Mouse (Mus musculus) cerebellum, adult 18-20 months (tissue): ENCODE data around the gene Wdr61.
A peak's percentile ranks its signal among the peaks of the same experiment; 100 is the strongest.
"Not testable (repeated sequence)": the region's sequence is repeated elsewhere in the genome, so short reads cannot be mapped to it uniquely, and the experiment has no call there.

Experiments
- DNase-seq, 2 experiments: peaks; one replicate each; pipeline ENCODE4 v3.0.0; 2021

Gene Wdr61

GRCm38 (mm10) chr9:54722596-54722995 lies 11.7 kb downstream of the Wdr61 start:
- no peak for DNase-seq

GRCm38 (mm10) chr9:54722156-54722555 lies 12.2 kb downstream of the Wdr61 start:
- no peak for DNase-seq

- no peak for DNase-seq
Measured at GRCm38 (mm10) chr9:54717527-54717926, 16.8 kb downstream of the Wdr61 start.

GRCm38 (mm10) chr9:54715776-54716175 lies 18.5 kb downstream of the Wdr61 start:
- no peak for DNase-seq

GRCm38 (mm10) chr9:54708085-54708484 lies 26.2 kb downstream of the Wdr61 start:
- no peak for DNase-seq

GRCm38 (mm10) chr9:54707288-54707999 lies 26.9 kb downstream of the Wdr61 start:
- DNase-seq: peak; percentile 32 to 36

- DNase-seq: no peak
Measured at GRCm38 (mm10) chr9:54705561-54705960, 28.8 kb downstream of the Wdr61 start.

GRCm38 (mm10) chr9:54704361-54704760 lies 30.0 kb downstream of the Wdr61 start:
- DNase-seq: no peak

GRCm38 (mm10) chr9:54702581-54702980 lies 31.7 kb downstream of the Wdr61 start:
- no peak for DNase-seq

- DNase-seq: no peak
Measured at GRCm38 (mm10) chr9:54700746-54701145, 33.6 kb downstream of the Wdr61 start.

- peak in 1 of 2 experiments; percentile 64 for DNase-seq
Measured at GRCm38 (mm10) chr9:54700174-54700475, 34.2 kb downstream of the Wdr61 start.

GRCm38 (mm10) chr9:54699345-54700173 lies 34.8 kb downstream of the Wdr61 start:
- DNase-seq: peak; percentile 72 to 86

- no peak for DNase-seq
Measured at GRCm38 (mm10) chr9:54699087-54699344, 35.3 kb downstream of the Wdr61 start.

GRCm38 (mm10) chr9:54698318-54699086 lies 35.8 kb downstream of the Wdr61 start, which contains the start of gene Dnaja4:
Dnaja4 (plus strand) TSS chr9:54698873.
- no peak for DNase-seq

GRCm38 (mm10) chr9:54691241-54691805 lies 43.0 kb downstream of the Wdr61 start:
- DNase-seq: peak; percentile 23 to 28

GRCm38 (mm10) chr9:54690697-54691096 lies 43.6 kb downstream of the Wdr61 start:
- DNase-seq: not testable (repeated sequence)

GRCm38 (mm10) chr9:54689446-54689845 lies 44.9 kb downstream of the Wdr61 start:
- no peak for DNase-seq

- no peak for DNase-seq
Measured at GRCm38 (mm10) chr9:54687246-54688236, 46.8 kb downstream of the Wdr61 start.

- no peak for DNase-seq
Measured at GRCm38 (mm10) chr9:54683814-54684605, 50.3 kb downstream of the Wdr61 start.

GRCm38 (mm10) chr9:54682846-54683245 lies 51.5 kb downstream of the Wdr61 start:
- DNase-seq: peak; percentile 65 to 79

- peak; percentile 79 to 84 for DNase-seq
Measured at GRCm38 (mm10) chr9:54676531-54676986, 57.8 kb downstream of the Wdr61 start.
